30 mouse cellular contexts compared by ENCODE assay signal in genomic region chr2:114805436-114806047, GRCm38 (mm10).
DNase-seq lines count a peak whose midpoint lies in the region; ATAC-seq lines count a peak whose summit lies in the region.
"Had no signal": no experiment of that assay in that cellular context is flagged by ENCODE, and none has a peak within 500 bp of the region (broad histone marks: within the 10 kb centered on the region; RNA-seq: fewer than 3 reads in every experiment).

No protein-coding gene starts in this region.

- H3K27ac ChIP-seq in forebrain, embryonic 14.5 days (ENCODE audit: low read depth, low read length) = no peak overlapping the region
- H3K27ac ChIP-seq in forebrain, embryonic 10.5 days = no peak overlapping the region
- H3K27ac ChIP-seq in midbrain, embryonic 11.5 days (ENCODE audit: low read depth, low read length) = no peak overlapping the region
- no peak overlapping the region for H3K27ac ChIP-seq in midbrain, embryonic 10.5 days (replicated peaks)
- H3K27ac ChIP-seq: embryonic facial prominence, embryonic 10.5 days; embryonic facial prominence, embryonic 13.5 days; heart, embryonic 15.5 days; hindbrain, embryonic 10.5 days; hindbrain, embryonic 15.5 days had no signal

- no peaks in the 10 kb centered on the region for H3K36me3 ChIP-seq in forebrain, embryonic 14.5 days (ENCODE audit: control insufficient read depth, insufficient read depth, low read length)
- H3K36me3 ChIP-seq in forebrain, embryonic 10.5 days (replicated peaks) = no peaks in the 10 kb centered on the region
- no peaks in the 10 kb centered on the region for H3K36me3 ChIP-seq in midbrain, embryonic 11.5 days (ENCODE audit: control insufficient read depth, insufficient read depth, low read length)
- no peaks in the 10 kb centered on the region for H3K36me3 ChIP-seq in midbrain, embryonic 10.5 days
- H3K36me3 ChIP-seq: embryonic facial prominence, embryonic 10.5 days; embryonic facial prominence, embryonic 13.5 days; G1E; heart, embryonic 12.5 days; heart, embryonic 15.5 days; hindbrain, embryonic 10.5 days; hindbrain, embryonic 15.5 days had no signal

- 61% methylated on average over 3 of the region's 3 CpGs for WGBS in forebrain, embryonic 14.5 days
- 87% methylated on average over 3 of the region's 3 CpGs for WGBS in forebrain, embryonic 10.5 days
- WGBS in midbrain, embryonic 11.5 days = 86% methylated on average over 3 of the region's 3 CpGs
- WGBS in midbrain, embryonic 10.5 days = 91% methylated on average over 3 of the region's 3 CpGs

- no peak overlapping the region for H3K4me2 ChIP-seq in forebrain, embryonic 14.5 days (ENCODE audit: low read length)
- H3K4me2 ChIP-seq in midbrain, embryonic 11.5 days = no peak overlapping the region
- H3K4me2 ChIP-seq: embryonic facial prominence, embryonic 13.5 days; heart, embryonic 12.5 days; heart, embryonic 15.5 days; hindbrain, embryonic 15.5 days had no signal

- no peaks in the 10 kb centered on the region for H3K9me3 ChIP-seq in forebrain, embryonic 14.5 days (replicated peaks; ENCODE audit: control insufficient read depth, low read length)
- no peaks in the 10 kb centered on the region for H3K9me3 ChIP-seq in forebrain, embryonic 10.5 days
- H3K9me3 ChIP-seq in midbrain, embryonic 11.5 days (ENCODE audit: control insufficient read depth, low read length) = no peaks in the 10 kb centered on the region
- H3K9me3 ChIP-seq in midbrain, embryonic 10.5 days (replicated peaks) = no peaks in the 10 kb centered on the region
- H3K9me3 ChIP-seq: embryonic facial prominence, embryonic 10.5 days; embryonic facial prominence, embryonic 13.5 days; G1E; heart, embryonic 12.5 days; heart, embryonic 15.5 days; hindbrain, embryonic 10.5 days; hindbrain, embryonic 15.5 days had no signal

- ATAC-seq in forebrain, embryonic 14.5 days = peak; percentile 77
- no peak for ATAC-seq in midbrain, embryonic 11.5 days (ENCODE audit: low FRiP score)
- ATAC-seq in megakaryocyte, adult 5-6 weeks (ENCODE audit: poor library complexity, severe bottlenecking) = no peak
- ATAC-seq: intestine, postnatal 0 days; Patski had no signal

- H3K4me3 ChIP-seq in forebrain, embryonic 14.5 days (ENCODE audit: low read depth, low read length) = no peak overlapping the region
- H3K4me3 ChIP-seq in forebrain, embryonic 10.5 days = no peak overlapping the region
- no peak overlapping the region for H3K4me3 ChIP-seq in midbrain, embryonic 11.5 days (ENCODE audit: low read depth, low read length)
- H3K4me3 ChIP-seq in midbrain, embryonic 10.5 days = no peak overlapping the region
- H3K4me3 ChIP-seq: embryonic facial prominence, embryonic 10.5 days; embryonic facial prominence, embryonic 13.5 days; erythroblast, embryonic 14.5 days; heart, embryonic 12.5 days; heart, embryonic 15.5 days; hindbrain, embryonic 10.5 days; hindbrain, embryonic 15.5 days had no signal

- H3K9ac ChIP-seq in forebrain, embryonic 14.5 days (ENCODE audit: low read length) = no peak overlapping the region
- H3K9ac ChIP-seq in midbrain, embryonic 11.5 days (ENCODE audit: low read length) = no peak overlapping the region
- H3K9ac ChIP-seq: embryonic facial prominence, embryonic 13.5 days; heart, embryonic 12.5 days; heart, embryonic 15.5 days; hindbrain, embryonic 15.5 days had no signal

- 0 out of 2 replicates have a peak, but pooled peaks cover 3% of the 10 kb centered on the region for H3K4me1 ChIP-seq in forebrain, embryonic 14.5 days (ENCODE audit: control insufficient read depth, insufficient read depth, low read length)
- no peaks in the 10 kb centered on the region for H3K4me1 ChIP-seq in forebrain, embryonic 10.5 days
- H3K4me1 ChIP-seq in midbrain, embryonic 11.5 days (ENCODE audit: control insufficient read depth, insufficient read depth, low read length) = no peaks in the 10 kb centered on the region
- 0 out of 2 replicates have a peak, but pooled peaks cover 4% of the 10 kb centered on the region for H3K4me1 ChIP-seq in midbrain, embryonic 10.5 days
- H3K4me1 ChIP-seq: embryonic facial prominence, embryonic 13.5 days; heart, embryonic 15.5 days had no signal

- peak; percentile 75 for DNase-seq in forebrain, embryonic 14.5 days (ENCODE audit: low spot score)
- no peak for DNase-seq in forebrain, embryonic 10.5 days (ENCODE audit: extremely low spot score, low spot score)
- DNase-seq in midbrain, embryonic 11.5 days (ENCODE audit: low spot score, missing footprints) = peak; percentile 31
- DNase-seq in midbrain, embryonic 10.5 days (ENCODE audit: low spot score) = no peak
- peak; percentile 6 for DNase-seq in brain, embryonic 18.5 days (ENCODE audit: low read depth, low spot score)
- no peak for DNase-seq in yolk sac, embryonic 10.5 days (ENCODE audit: low spot score)
- DNase-seq: adrenal gland, postnatal 10 days; adrenal gland, postnatal 36 days; B cell, adult 2 months; cerebellum, adult 11-12 months; cerebellum, adult 8-10 months; cerebellum, postnatal 10 days; cerebellum, postnatal 36 days; embryo, embryonic 11 days; gastrocnemius, postnatal 25 days; heart, adult 18-20 months; heart, postnatal 10 days; heart, postnatal 36 days had no signal

- H3K27me3 ChIP-seq in forebrain, embryonic 14.5 days (replicated peaks; ENCODE audit: control insufficient read depth, insufficient read depth, low read length) = no peaks in the 10 kb centered on the region
- no peaks in the 10 kb centered on the region for H3K27me3 ChIP-seq in forebrain, embryonic 10.5 days (ENCODE audit: poor library complexity, severe bottlenecking)
- no peaks in the 10 kb centered on the region for H3K27me3 ChIP-seq in midbrain, embryonic 11.5 days (ENCODE audit: control insufficient read depth, insufficient read depth, low read length)
- H3K27me3 ChIP-seq in midbrain, embryonic 10.5 days (ENCODE audit: low read depth, poor library complexity, severe bottlenecking) = no peaks in the 10 kb centered on the region
- H3K27me3 ChIP-seq: CH12.LX; embryonic facial prominence, embryonic 13.5 days; heart, embryonic 12.5 days; heart, embryonic 15.5 days; hindbrain, embryonic 15.5 days; Patski had no signal

Comparison
In these comparisons a context has a peak if more than half of its experiments do, and no peak if none do; other contexts are left out.
1. DNase-seq: peak in forebrain, embryonic 14.5 days (single experiment), midbrain, embryonic 11.5 days (single experiment) and brain, embryonic 18.5 days (single experiment); none in forebrain, embryonic 10.5 days (single experiment), midbrain, embryonic 10.5 days (single experiment) and yolk sac, embryonic 10.5 days (single experiment).